Mouse (Mus musculus): Measurements from ENCODE around the gene Poc1b.

DNA sequence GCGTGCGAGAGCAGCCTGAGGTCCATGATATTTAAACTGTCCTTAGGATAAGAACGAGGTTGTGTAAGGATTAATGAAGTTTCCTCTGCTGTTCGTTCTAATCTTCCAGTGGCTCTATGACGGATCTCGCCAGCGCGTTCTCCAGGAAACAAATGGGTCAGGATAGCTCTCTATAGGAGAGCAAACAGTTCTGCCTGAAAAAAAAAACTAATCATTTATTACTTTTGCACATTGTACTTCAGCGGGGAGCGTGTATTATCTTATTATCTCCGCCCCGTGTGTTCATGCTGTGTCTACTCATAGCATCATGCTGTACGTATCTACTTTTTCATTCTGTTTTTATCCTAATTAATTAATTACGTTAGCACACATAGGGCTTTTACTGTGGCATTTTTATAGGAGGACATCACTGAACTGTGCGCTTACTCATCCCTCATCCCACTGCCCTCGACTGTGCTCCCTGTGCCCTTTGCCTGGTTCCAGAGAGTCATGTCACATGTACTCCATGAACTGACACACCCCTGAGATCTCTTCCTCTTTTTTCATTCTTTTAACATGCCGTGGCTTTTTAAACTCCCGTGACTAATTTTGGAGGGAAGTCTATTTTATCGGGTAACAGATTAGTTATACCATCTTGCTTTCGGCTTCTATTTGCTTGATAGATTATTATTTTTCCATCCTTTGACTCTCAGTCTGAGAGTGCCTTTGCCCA lies 140.1 kb downstream of the Poc1b start:
- TF ChIP-seq GATA1 (IDR thresholded peaks at IDR 0.05; ENCODE audit: borderline replicate concordance, low read length) (no peak), FLI1 (IDR thresholded peaks at IDR 0.05; ENCODE audit: low read length) (no peak)
